Mouse (Mus musculus): Measurements from ENCODE around the gene 1700029F12Rik.
A peak's percentile ranks its signal among the peaks of the same experiment; 100 is the strongest.

1700029F12Rik gene

GRCm38 (mm10) chr13:97021906-97022305 is 12.3 kb downstream of the 1700029F12Rik start:
- peak; percentile 48 for DNase-seq (ENCODE audit: low read depth, low spot score)

GRCm38 (mm10) chr13:97020122-97020521 is 14.0 kb downstream of the 1700029F12Rik start:
- DNase-seq (ENCODE audit: low read depth, low spot score), result peak; percentile 77

- no peak for DNase-seq (ENCODE audit: low read depth, low spot score)
Observed at GRCm38 (mm10) chr13:97017711-97018110, 16.5 kb downstream of the 1700029F12Rik start.

- no peak for DNase-seq (ENCODE audit: low read depth, low spot score)
Observed at GRCm38 (mm10) chr13:97014366-97014765, 19.8 kb downstream of the 1700029F12Rik start.

- DNase-seq (ENCODE audit: low read depth, low spot score), result peak; percentile 35
Observed at GRCm38 (mm10) chr13:97008266-97009153, 25.7 kb downstream of the 1700029F12Rik start.

- DNase-seq (ENCODE audit: low read depth, low spot score), result peak; percentile 47
Observed at GRCm38 (mm10) chr13:97007501-97008265, 26.5 kb downstream of the 1700029F12Rik start.

- DNase-seq (ENCODE audit: low read depth, low spot score), result no peak
Observed at GRCm38 (mm10) chr13:97006784-97007183, 27.4 kb downstream of the 1700029F12Rik start.

GRCm38 (mm10) chr13:96997080-96997479 is 37.1 kb downstream of the 1700029F12Rik start:
- peak; percentile 56 for DNase-seq (ENCODE audit: low read depth, low spot score)

GRCm38 (mm10) chr13:96995243-96995642 is 38.9 kb downstream of the 1700029F12Rik start:
- DNase-seq (ENCODE audit: low read depth, low spot score), result no peak

- no peak for DNase-seq (ENCODE audit: low read depth, low spot score)
Observed at GRCm38 (mm10) chr13:96993291-96993989, 40.7 kb downstream of the 1700029F12Rik start.

GRCm38 (mm10) chr13:96990561-96991265 is 43.4 kb downstream of the 1700029F12Rik start:
- DNase-seq (ENCODE audit: low read depth, low spot score), result no peak

- DNase-seq (ENCODE audit: low read depth, low spot score), result no peak
Observed at GRCm38 (mm10) chr13:96990045-96990444, 44.1 kb downstream of the 1700029F12Rik start.

- no peak for DNase-seq (ENCODE audit: low read depth, low spot score)
Observed at GRCm38 (mm10) chr13:96989129-96989528, 45.0 kb downstream of the 1700029F12Rik start.

- no peak for DNase-seq (ENCODE audit: low read depth, low spot score)
Observed at GRCm38 (mm10) chr13:96985599-96986275, 48.4 kb downstream of the 1700029F12Rik start.

GRCm38 (mm10) chr13:96984688-96985087 is 49.5 kb downstream of the 1700029F12Rik start:
- DNase-seq (ENCODE audit: low read depth, low spot score), result no peak

GRCm38 (mm10) chr13:96983251-96984126 is 50.7 kb downstream of the 1700029F12Rik start:
- DNase-seq (ENCODE audit: low read depth, low spot score), result peak; percentile 38

GRCm38 (mm10) chr13:96980561-96980960 is 53.6 kb downstream of the 1700029F12Rik start:
- DNase-seq (ENCODE audit: low read depth, low spot score), result no peak

- no peak for DNase-seq (ENCODE audit: low read depth, low spot score)
Observed at GRCm38 (mm10) chr13:96976986-96977595, 57.1 kb downstream of the 1700029F12Rik start.

GRCm38 (mm10) chr13:96973318-96973717 is 60.8 kb downstream of the 1700029F12Rik start:
- no peak for DNase-seq (ENCODE audit: low read depth, low spot score)
